Mouse (Mus musculus): ENCODE results near the gene Arhgap30. TPM values are rescaled to one million over a fixed set of nuclear protein-coding genes. Genes with fewer than 3 reads are reported as not detected.

Arhgap30 gene
- polyA plus RNA-seq (2021; fragmentation: Nextera tagmentation): 0.60 and 0.85 TPM in 2 replicates
- long read RNA-seq, experiment 1, full-length matches to known transcripts: 4 of 4 reads
- long read RNA-seq, experiment 1, partial matches to known transcripts: 0 of 4 reads
- long read RNA-seq, experiment 1, other reads (novel, unspliced or antisense): 0 of 4 reads
- long read RNA-seq, experiment 2, partial matches to known transcripts: 0 of 1 reads
- long read RNA-seq, experiment 2, other reads (novel, unspliced or antisense): 1 of 1 reads

DNA sequence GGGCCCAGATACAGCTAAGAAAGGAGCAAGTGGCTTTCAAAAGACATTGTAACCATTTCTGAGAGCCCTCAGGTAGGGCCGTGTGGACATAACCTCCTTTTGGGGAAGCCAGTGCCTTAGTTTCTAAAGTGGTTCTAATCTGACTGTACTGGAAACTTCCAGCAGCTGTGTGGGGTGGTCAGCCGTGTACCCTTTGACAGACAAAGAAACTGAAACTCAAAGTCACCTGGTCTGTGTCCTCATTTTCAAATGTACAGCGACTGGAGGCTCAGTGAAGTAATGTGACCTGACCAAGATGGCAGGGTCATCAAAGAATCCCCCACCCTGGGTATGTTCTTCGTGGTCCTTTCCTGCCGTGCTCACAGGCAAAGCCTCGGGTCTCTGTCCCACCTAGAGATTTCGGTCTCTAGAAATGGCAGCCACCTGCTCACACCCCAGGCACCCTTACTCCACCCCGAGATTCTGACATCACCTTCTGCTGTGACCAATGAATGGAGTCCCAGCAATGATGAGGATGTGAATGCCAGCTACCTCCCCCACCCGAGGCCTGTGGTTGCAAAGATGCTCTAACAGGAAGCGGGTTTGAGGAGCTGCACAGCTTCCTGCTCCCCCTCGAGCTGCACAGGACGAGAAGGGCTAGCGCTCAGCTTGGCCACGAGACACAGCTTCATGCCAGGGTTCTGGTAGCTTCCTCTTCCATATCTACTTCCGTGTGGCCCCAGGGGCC lies at the start of gene Arhgap30:
Gene Arhgap30 (plus strand): TSS at position 579 of the 727 bp plus-strand sequence.

DNA sequence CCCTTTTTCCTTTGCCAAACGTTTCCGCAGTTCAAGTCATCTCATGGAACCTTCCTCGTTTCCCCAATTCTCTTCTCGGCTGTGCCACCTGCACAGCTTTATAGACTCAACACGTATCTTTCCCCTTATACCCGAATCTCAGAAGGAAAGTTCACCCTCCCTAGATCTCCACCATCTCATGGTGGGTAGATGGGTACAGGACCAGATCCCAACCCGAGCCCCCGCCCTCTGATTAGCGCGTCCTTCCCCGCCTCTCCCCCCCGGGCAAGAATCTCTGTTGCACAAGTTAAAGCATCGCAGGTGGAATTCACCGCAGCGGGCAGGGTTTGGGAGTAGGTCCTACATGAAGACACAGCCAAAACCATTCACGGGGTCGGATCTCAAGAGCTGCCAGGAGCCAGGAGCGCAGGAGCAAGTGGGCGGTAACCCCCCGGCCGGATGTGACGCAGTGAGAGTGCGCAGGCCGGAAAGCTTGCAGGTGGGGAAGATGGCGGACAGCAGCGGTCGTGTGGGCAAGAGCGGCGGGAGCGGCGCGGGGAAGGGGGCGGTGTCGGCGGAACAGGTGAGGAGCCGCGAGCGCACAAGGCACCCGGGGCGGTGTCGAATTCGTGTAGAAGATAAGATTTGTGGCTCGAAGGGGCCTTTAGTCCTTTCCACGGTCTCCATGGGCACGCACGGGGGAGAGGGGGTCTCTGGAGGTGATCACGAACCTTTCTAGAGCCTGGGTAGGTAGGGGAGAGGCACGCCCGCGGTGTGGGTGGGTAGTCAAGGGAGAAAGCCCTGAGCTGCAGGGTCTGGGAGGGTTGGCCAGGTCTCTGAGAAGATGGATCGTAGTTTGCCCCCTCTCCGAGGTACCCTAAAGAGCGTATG lies 43.3 kb upstream of the Arhgap30 start, which contains the start of the genes Nit1 and Pfdn2:
Gene Nit1 (minus strand): TSS at position 422 of the 870 bp plus-strand sequence.
Gene Pfdn2 (plus strand): TSS at position 446 of the 870 bp plus-strand sequence.

DNA sequence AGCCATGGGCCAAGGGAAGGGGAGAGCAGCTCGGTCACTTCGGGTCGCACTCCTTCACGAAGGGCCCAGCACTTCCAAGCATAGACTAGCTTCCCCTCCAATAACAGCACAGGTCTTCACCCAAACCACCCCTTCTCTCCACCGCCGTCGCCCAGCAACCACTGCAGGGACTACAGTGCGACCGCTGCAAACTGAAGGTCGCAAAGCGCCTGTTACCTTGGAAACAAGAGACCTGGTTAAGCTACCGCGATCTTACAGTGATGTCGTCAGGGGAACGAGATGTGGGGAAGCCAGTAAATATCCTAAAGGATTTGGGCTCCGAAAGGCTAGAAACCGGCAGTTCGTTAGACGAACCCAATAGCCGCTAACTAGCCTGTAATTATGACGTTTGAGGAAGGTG lies 28.1 kb upstream of the Arhgap30 start, which contains the start of gene Klhdc9:
Gene Klhdc9 (minus strand): TSS at position 143 of the 400 bp plus-strand sequence.

DNA sequence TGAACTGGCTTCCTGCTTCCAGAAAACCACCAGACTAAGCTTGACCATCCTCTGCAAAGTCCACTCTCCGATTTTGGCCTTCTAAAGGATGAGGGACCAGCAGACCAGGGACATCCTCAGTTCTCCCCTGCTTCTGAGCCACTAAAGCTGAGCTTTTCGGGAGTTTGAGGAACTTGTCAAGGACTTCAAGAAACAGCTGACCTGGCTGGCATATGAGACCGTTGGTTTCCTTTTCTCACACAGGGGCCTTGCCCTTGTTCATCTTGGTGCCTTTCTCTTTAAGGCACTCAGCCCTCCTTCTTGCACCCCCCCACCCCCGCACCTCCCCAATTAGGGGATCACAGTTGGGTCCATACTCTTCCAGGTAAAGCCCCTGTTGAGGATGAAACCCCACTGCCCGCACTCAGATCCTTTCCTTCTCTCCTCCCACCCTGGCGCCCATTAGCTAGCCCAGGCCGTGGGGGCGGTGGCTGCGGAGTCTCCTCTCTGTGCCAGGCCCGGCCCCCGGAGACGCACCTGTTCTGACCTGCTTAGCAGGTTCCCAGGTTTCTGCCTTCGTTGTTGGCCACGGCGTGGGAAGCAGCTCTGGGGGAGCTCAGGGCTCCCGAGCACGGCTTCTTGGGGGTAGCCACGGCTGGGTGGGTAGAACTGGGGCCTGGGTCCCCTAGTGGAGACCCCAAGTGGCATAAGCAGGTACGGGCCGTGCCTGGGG lies 18.8 kb upstream of the Arhgap30 start, which contains the start of gene Nectin4:
Gene Nectin4 (plus strand): TSS at position 255 of the 712 bp plus-strand sequence.

DNA sequence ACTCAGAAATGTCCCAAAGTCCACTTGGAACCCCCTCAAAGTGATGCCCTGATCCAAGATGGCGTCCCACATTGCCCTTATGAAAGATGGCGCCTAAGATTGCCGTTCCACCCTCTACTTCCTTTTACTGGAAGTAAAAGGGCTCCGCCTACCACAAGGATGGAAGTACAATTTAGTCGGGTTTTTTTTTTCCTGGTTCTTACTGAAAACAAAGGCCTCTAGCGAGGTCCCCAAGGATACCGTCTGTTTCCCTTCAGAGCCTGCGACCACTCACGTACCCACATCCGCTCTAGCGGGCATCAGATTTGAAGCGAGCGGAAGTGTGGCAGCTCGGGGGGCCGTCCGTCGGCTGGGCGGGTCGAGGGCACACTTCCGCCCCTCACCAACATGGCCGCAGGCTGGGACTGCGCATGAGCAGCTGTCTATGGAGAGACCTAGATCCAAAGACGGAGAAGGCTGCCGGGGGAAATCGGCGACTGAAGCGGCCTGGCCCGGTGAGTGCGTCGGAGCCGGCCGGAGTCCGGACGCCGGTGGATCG lies 22.3 kb downstream of the Arhgap30 start, which contains the start of gene Usf1:
Gene Usf1 (plus strand): TSS at position 367 of the 538 bp plus-strand sequence.

DNA sequence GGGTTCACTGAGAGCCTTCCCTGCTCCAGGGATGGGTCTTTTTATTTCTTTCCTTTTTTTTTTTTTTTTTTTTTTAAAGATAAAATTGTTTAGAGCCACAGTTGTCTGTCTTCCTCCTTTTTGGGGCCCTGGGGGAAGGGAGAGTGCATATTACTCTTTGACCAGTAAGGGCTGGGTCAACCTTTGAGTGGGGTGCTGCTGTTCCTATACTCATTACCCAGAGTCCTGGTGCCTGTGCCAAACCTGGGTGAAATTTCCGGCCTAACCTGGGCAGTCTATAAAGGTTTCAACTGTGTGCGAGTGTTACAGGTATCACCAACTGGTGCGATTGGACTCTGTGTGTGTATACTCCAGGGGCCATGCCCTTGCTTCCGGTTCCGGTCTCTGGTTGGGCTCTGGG lies 29.9 kb downstream of the Arhgap30 start, which contains the start of gene Tstd1:
Gene Tstd1 (plus strand): TSS at position 213 of the 400 bp plus-strand sequence.

DNA sequence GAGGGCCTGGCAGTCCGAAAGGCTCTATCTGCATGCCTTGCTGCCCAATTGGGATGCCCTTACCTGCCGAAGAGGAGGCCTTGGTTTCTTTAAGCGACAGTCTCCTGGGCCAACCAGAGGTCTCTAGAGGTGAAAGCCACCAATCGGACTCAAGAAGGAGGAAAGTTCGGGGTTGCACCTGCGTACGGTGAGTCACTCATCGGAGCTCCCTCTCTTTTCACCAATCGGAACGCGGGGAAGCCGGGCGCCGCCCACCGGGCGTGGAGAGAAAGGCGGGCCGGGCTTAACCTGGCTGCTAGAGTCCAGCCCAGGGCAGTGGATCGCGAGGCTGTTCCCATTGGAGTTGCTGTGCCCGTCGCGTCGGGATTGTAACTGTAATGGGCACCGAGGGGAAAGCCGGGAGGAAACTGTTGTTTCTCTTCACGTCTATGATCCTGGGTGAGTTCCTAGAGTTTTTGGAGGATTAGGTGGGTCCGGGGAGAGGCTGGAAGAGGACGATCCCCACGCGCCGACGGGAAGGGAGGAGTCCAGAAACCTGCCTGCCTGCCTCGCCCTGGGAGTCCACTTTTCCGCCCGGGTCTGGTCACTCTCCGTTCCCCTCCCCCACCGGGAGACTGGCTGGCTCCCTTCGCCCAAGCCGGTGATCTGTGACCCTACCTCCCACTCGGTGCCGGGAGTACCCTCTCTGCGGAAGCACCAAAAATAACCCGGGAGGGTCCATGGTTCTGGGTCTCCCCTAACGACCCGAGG lies 48.7 kb downstream of the Arhgap30 start, which contains the start of gene F11r:
Gene F11r (plus strand): TSS at position 272 of the 750 bp plus-strand sequence.

Other genes with a start within 250 kb of the Arhgap30 start
- 62.8 and 68.4 TPM in 2 replicates for gene Sdhc, start 238.4 kb upstream of the Arhgap30 start, polyA plus RNA-seq (2021; fragmentation: Nextera tagmentation)
- gene Mpz, start 238.2 kb upstream of the Arhgap30 start, polyA plus RNA-seq (2021; fragmentation: Nextera tagmentation): 0.10 and 0.14 TPM in 2 replicates
- gene Pcp4l1, start 192.7 kb upstream of the Arhgap30 start, polyA plus RNA-seq (2021; fragmentation: Nextera tagmentation): 128 and 132 TPM in 2 replicates
- gene Nr1i3, start 175.0 kb upstream of the Arhgap30 start, polyA plus RNA-seq (2021; fragmentation: Nextera tagmentation): 0.09 and 0.15 TPM in 2 replicates
- gene Tomm40l, start 166.4 kb upstream of the Arhgap30 start, polyA plus RNA-seq (2021; fragmentation: Nextera tagmentation): 89.4 and 110 TPM in 2 replicates
- gene Apoa2, start 163.9 kb upstream of the Arhgap30 start, polyA plus RNA-seq (2021; fragmentation: Nextera tagmentation): 3.2 and 4.7 TPM in 2 replicates
- gene Fcer1g, start 154.6 kb upstream of the Arhgap30 start, polyA plus RNA-seq (2021; fragmentation: Nextera tagmentation): 94.0 and 105 TPM in 2 replicates
- 4.4 and 4.5 TPM in 2 replicates for gene Adamts4, start 138.5 kb upstream of the Arhgap30 start, polyA plus RNA-seq (2021; fragmentation: Nextera tagmentation)
- 129 and 207 TPM in 2 replicates for gene Ndufs2, start 137.6 kb upstream of the Arhgap30 start, polyA plus RNA-seq (2021; fragmentation: Nextera tagmentation)
- gene B4galt3, start 118.6 kb upstream of the Arhgap30 start, polyA plus RNA-seq (2021; fragmentation: Nextera tagmentation): 53.3 and 58.3 TPM in 2 replicates
- 9.7 and 14.4 TPM in 2 replicates for gene Ppox, start 107.8 kb upstream of the Arhgap30 start, polyA plus RNA-seq (2021; fragmentation: Nextera tagmentation)
- gene Usp21, start 101.0 kb upstream of the Arhgap30 start, polyA plus RNA-seq (2021; fragmentation: Nextera tagmentation): 39.2 and 44.6 TPM in 2 replicates
- gene Ufc1, start 93.9 kb upstream of the Arhgap30 start, polyA plus RNA-seq (2021; fragmentation: Nextera tagmentation): 171 and 203 TPM in 2 replicates
- gene Dedd, start 59.8 kb upstream of the Arhgap30 start, polyA plus RNA-seq (2021; fragmentation: Nextera tagmentation): 35.3 and 38.1 TPM in 2 replicates
- 32.0 and 41.0 TPM in 2 replicates for gene Nit1, start 43.3 kb upstream of the Arhgap30 start, polyA plus RNA-seq (2021; fragmentation: Nextera tagmentation)
- 136 and 195 TPM in 2 replicates for gene Pfdn2, start 43.3 kb upstream of the Arhgap30 start, polyA plus RNA-seq (2021; fragmentation: Nextera tagmentation)
- gene Klhdc9, start 28.2 kb upstream of the Arhgap30 start, polyA plus RNA-seq (2021; fragmentation: Nextera tagmentation): 9.3 and 10.6 TPM in 2 replicates
- 1.9 and 2.0 TPM in 2 replicates for gene Nectin4, start 18.9 kb upstream of the Arhgap30 start, polyA plus RNA-seq (2021; fragmentation: Nextera tagmentation)
- 37.9 and 48.2 TPM in 2 replicates for gene Usf1, start 22.4 kb downstream of the Arhgap30 start, polyA plus RNA-seq (2021; fragmentation: Nextera tagmentation)
- 1.2 and 1.9 TPM in 2 replicates for gene Tstd1, start 29.9 kb downstream of the Arhgap30 start, polyA plus RNA-seq (2021; fragmentation: Nextera tagmentation)
- 8.6 TPM in 2 replicates for gene F11r, start 48.6 kb downstream of the Arhgap30 start, polyA plus RNA-seq (2021; fragmentation: Nextera tagmentation)
- 6.7 and 7.4 TPM in 2 replicates for gene Alyref2, start 114.5 kb downstream of the Arhgap30 start, polyA plus RNA-seq (2021; fragmentation: Nextera tagmentation)
- not detected in 2 replicates for gene Itln1, start 146.3 kb downstream of the Arhgap30 start, polyA plus RNA-seq (2021; fragmentation: Nextera tagmentation)
- 0.09 TPM in 1 of 2 replicates, not detected in the other for gene Cd244a, start 170.2 kb downstream of the Arhgap30 start, polyA plus RNA-seq (2021; fragmentation: Nextera tagmentation)
- 0.10 and 0.15 TPM in 2 replicates for gene Ly9, start 218.5 kb downstream of the Arhgap30 start, polyA plus RNA-seq (2021; fragmentation: Nextera tagmentation)